Mouse (Mus musculus) cortical plate, adult 2 months (tissue): ENCODE data around the gene Rnf213.

Experiments
- CTCF ChIP-seq: fragments of 200-500 bp; IDR thresholded peaks from 2 replicates; pipeline ENCODE4 v1.5.1; 2011; ENCODE audit warnings: mild to moderate bottlenecking, control low read depth, low read length; ENCODE audit not compliant: insufficient read depth; ENCODE audit errors: extremely low read depth
- POLR2A ChIP-seq: fragments of 200-500 bp; IDR thresholded peaks from 2 replicates; pipeline ENCODE4 v1.6.1; 2011; ENCODE audit warnings: mild to moderate bottlenecking, low read length, control low read depth; ENCODE audit not compliant: insufficient read depth; ENCODE audit errors: extremely low read depth

- TF ChIP-seq CTCF (no peak), POLR2A (no peak)
These were observed 136.0 kb downstream of the Rnf213 start for GRCm38 (mm10) chr11:119528930-119529329.
